Mouse (Mus musculus): Measurements from ENCODE around the gene Pou6f1.

GRCm38 (mm10) chr15:100588297-100588696, 11.5 kb downstream of the Pou6f1 start:
- TF ChIP-seq POLR2A (IDR thresholded peaks at IDR 0.05; ENCODE audit: low read depth, low read length): no peak
- TF ChIP-seq ZKSCAN1 (IDR thresholded peaks at IDR 0.05; ENCODE audit: borderline replicate concordance, low read depth, low read length): no peak
- TF ChIP-seq CTCF (conservative IDR thresholded peaks at IDR 0.05 in 1 of 2, IDR thresholded peaks at IDR 0.05 in 1 of 2; ENCODE audit: low read depth in 2 of 2, low read length in 2 of 2): no peak
- no peak for TF ChIP-seq HCFC1 (IDR thresholded peaks at IDR 0.05; ENCODE audit: low read depth, low read length)
- TF ChIP-seq TCF12 (IDR thresholded peaks at IDR 0.05; ENCODE audit: low read depth, low read length): no peak

Measured in CH12.LX (cell line).